Mouse (Mus musculus) limb, embryonic 14.5 days (tissue): ENCODE measurements around the gene Slc22a15. TPM values are rescaled to one million over a fixed set of nuclear protein-coding genes. Genes with fewer than 3 reads are reported as not detected.

Experiments
- ATAC-seq: fragments of 200-750 bp; cut with Nextera tagmentation; 2 replicates; pipeline ENCODE4 v1.8.0; 2017; ENCODE audit warnings: low read depth, moderate number of reproducible peaks, moderate TSS enrichment; ENCODE audit not compliant: low FRiP score
- DNase-seq: peaks from one replicate; pipeline ENCODE4 v3.0.0-alpha.2; 2015; ENCODE audit warnings: low spot score
- H3K27ac ChIP-seq: fragments of 300-500 bp; sonication (generic); replicated peaks from 2 replicates; pipeline ENCODE4 v1.5.1; 2014; ENCODE audit warnings: low read depth, mild to moderate bottlenecking, low read length, moderate library complexity, mixed read lengths
- H3K27me3 ChIP-seq: fragments of 300-500 bp; sonication (generic); 2 replicates; pipeline ENCODE4 v1.6.1; 2014; ENCODE audit warnings: low read length, mixed read lengths; ENCODE audit not compliant: control insufficient read depth, insufficient read depth
- H3K36me3 ChIP-seq: fragments of 300-500 bp; sonication (generic); 2 replicates; pipeline ENCODE4 v1.6.1; 2014; ENCODE audit warnings: mild to moderate bottlenecking, low read length, moderate library complexity, mixed read lengths; ENCODE audit not compliant: control insufficient read depth, insufficient read depth
- H3K4me1 ChIP-seq: fragments of 300-500 bp; sonication (generic); 2 replicates; pipeline ENCODE4 v1.6.1; 2014; ENCODE audit warnings: antibody characterized with exemption, low read length, mixed read lengths; ENCODE audit not compliant: control insufficient read depth, insufficient read depth
- H3K4me2 ChIP-seq: fragments of 300-500 bp; sonication (generic); replicated peaks from 2 replicates; pipeline ENCODE4 v1.6.1; 2014; ENCODE audit warnings: low read depth, mild to moderate bottlenecking, low read length, moderate library complexity; ENCODE audit not compliant: severe bottlenecking
- H3K4me3 ChIP-seq: fragments of 300-500 bp; sonication (generic); replicated peaks from 2 replicates; pipeline ENCODE4 v1.5.1; 2014; ENCODE audit warnings: low read length
- H3K9ac ChIP-seq: fragments of 300-500 bp; sonication (generic); 2 replicates; pipeline ENCODE4 v1.6.1; 2014; ENCODE audit warnings: mild to moderate bottlenecking, low read depth, low read length, moderate library complexity; ENCODE audit not compliant: severe bottlenecking
- H3K9me3 ChIP-seq: fragments of 300-500 bp; sonication (generic); 2 replicates; pipeline ENCODE4 v1.6.1; 2016; ENCODE audit warnings: low read length; ENCODE audit not compliant: control insufficient read depth
- POLR2A ChIP-seq: fragments of 200-500 bp; IDR thresholded peaks from 2 replicates; pipeline ENCODE4 v1.8.0; 2012; ENCODE audit warnings: inconsistent platforms, mild to moderate bottlenecking, moderate library complexity, borderline replicate concordance; ENCODE audit not compliant: insufficient read depth, insufficient read length; ENCODE audit errors: extremely low read depth
- WGBS: fragments of 180-500 bp; shearing (Covaris S2); extraction: QIAGEN DNeasy Blood & Tissue Kit; methylation state at CpG from one replicate; pipeline ENCODE4 v1.1.7; 2014; 5-methylcytosine and 5-hydroxymethylcytosine counted together
- polyA plus RNA-seq, 2 experiments: library from polyadenylated mRNA; depleted of rRNA in 1 of 2; stranded (reverse) in 1 of 2; unstranded in 1 of 2; fragments of >200 nt; fragmentation: Nextera tagmentation in 1 of 2; extraction: Ambion mirVana in 1 of 2; gene quantifications; 2 replicates each; pipeline versions ENCODE4 v1.2.1 to v1.2.3; 2012 to 2014

Slc22a15 gene
- polyA plus RNA-seq, 2 experiments, result 5.8 to 11.5 TPM

GRCm38 (mm10) chr3:101917665-101918064 lies 6.6 kb downstream of the Slc22a15 start:
- WGBS, result 40% methylated on average over 3 of the region's 3 CpGs
- H3K4me2 ChIP-seq, result no peak overlapping the region
- no peaks in the 10 kb centered on the region for H3K27me3 ChIP-seq
- ATAC-seq, result no peak
- peaks cover 5% of the 10 kb centered on the region; the same call in 1 of the 2 replicates for H3K4me1 ChIP-seq
- no peak for DNase-seq
- no peak overlapping the region for H3K27ac ChIP-seq
- no peak overlapping the region for H3K9ac ChIP-seq
- H3K36me3 ChIP-seq, result peaks cover 22% of the 10 kb centered on the region; the same call in 1 of the 2 replicates
- H3K4me3 ChIP-seq, result no peak overlapping the region
- H3K9me3 ChIP-seq, result no peaks in the 10 kb centered on the region
- no peak for TF ChIP-seq POLR2A

- no peak for ATAC-seq
- no peak for DNase-seq
- H3K36me3 ChIP-seq, result peaks cover 22% of the 10 kb centered on the region; the same call in 1 of the 2 replicates
- no peak overlapping the region for H3K9ac ChIP-seq
- no peak overlapping the region for H3K4me3 ChIP-seq
- no peaks in the 10 kb centered on the region for H3K4me1 ChIP-seq
- H3K4me2 ChIP-seq, result no peak overlapping the region
- no peak overlapping the region for H3K27ac ChIP-seq
- no peak for TF ChIP-seq POLR2A
- no peaks in the 10 kb centered on the region for H3K9me3 ChIP-seq
- WGBS, result 81% methylated on average over 5 of the region's 5 CpGs
- H3K27me3 ChIP-seq, result no peaks in the 10 kb centered on the region
Measured at GRCm38 (mm10) chr3:101916525-101916924, 7.7 kb downstream of the Slc22a15 start.

- DNase-seq, result no peak
- no peak for ATAC-seq
- 88% methylated on average over 14 of the region's 14 CpGs for WGBS
Measured at GRCm38 (mm10) chr3:101915048-101915801, 9.0 kb downstream of the Slc22a15 start.

GRCm38 (mm10) chr3:101914266-101914665 lies 10.0 kb downstream of the Slc22a15 start:
- H3K4me3 ChIP-seq, result no peak overlapping the region
- no peak overlapping the region for H3K9ac ChIP-seq
- ATAC-seq, result no peak
- no peaks in the 10 kb centered on the region for H3K4me1 ChIP-seq
- 87% methylated on average over 5 of the region's 5 CpGs for WGBS
- no peak for DNase-seq
- H3K36me3 ChIP-seq, result peaks cover 26% of the 10 kb centered on the region
- H3K27me3 ChIP-seq, result no peaks in the 10 kb centered on the region
- no peak for TF ChIP-seq POLR2A
- H3K4me2 ChIP-seq, result no peak overlapping the region
- no peak overlapping the region for H3K27ac ChIP-seq
- no peaks in the 10 kb centered on the region for H3K9me3 ChIP-seq

More at GRCm38 (mm10) chr3:101915048-101915801, 9.0 kb downstream of the Slc22a15 start:
- Histone ChIP-seq H3K27ac (no peak overlapping the region), H3K4me3 (no peak overlapping the region), H3K9ac (no peak overlapping the region), H3K9me3 (no peaks in the 10 kb centered on the region), H3K36me3 (peaks cover 26% of the 10 kb centered on the region; the same call in 1 of the 2 replicates), H3K4me1 (no peaks in the 10 kb centered on the region), H3K4me2 (no peak overlapping the region), H3K27me3 (no peaks in the 10 kb centered on the region)
- TF ChIP-seq POLR2A, result no peak

- no peak overlapping the region for H3K4me3 ChIP-seq
- no peaks in the 10 kb centered on the region for H3K27me3 ChIP-seq
- H3K36me3 ChIP-seq, result peaks cover 33% of the 10 kb centered on the region
- DNase-seq (peak; percentile 15), ATAC-seq (peak; percentile 57; the same call in 1 of the 2 replicates)
- H3K9me3 ChIP-seq, result no peaks in the 10 kb centered on the region
- H3K9ac ChIP-seq, result no peak overlapping the region
- 72% methylated on average over 6 of the region's 6 CpGs for whole genome bisulfite sequencing
- no peaks in the 10 kb centered on the region for H3K4me1 ChIP-seq
- H3K27ac ChIP-seq, result no peak overlapping the region
- no peak for TF ChIP-seq POLR2A
- H3K4me2 ChIP-seq, result no peak overlapping the region
Measured at GRCm38 (mm10) chr3:101912041-101912440, 12.2 kb downstream of the Slc22a15 start.
